Mouse (Mus musculus) lung, embryonic 15.5 days (tissue): Measurements from ENCODE around the gene Gm28635. TPM values are rescaled to one million over a fixed set of nuclear protein-coding genes. Genes with fewer than 3 reads are reported as not detected.
"Not testable (repeated sequence)": the region's sequence is repeated elsewhere in the genome, so short reads cannot be mapped to it uniquely, and the experiment has no call there.

ENCODE experiments used
- ATAC-seq: fragments of 200-750 bp; cut with Nextera tagmentation; 2 replicates; pipeline ENCODE4 v1.8.0; 2017; ENCODE audit warnings: moderate number of reproducible peaks, borderline replicate concordance; ENCODE audit not compliant: low FRiP score, low TSS enrichment; ENCODE audit errors: extremely low read depth
- H3K27ac ChIP-seq: fragments of 300-500 bp; sonication (generic); 2 replicates; pipeline ENCODE4 v1.5.1; 2015; ENCODE audit warnings: moderate library complexity, mild to moderate bottlenecking, inconsistent platforms
- H3K27me3 ChIP-seq: fragments of 300-500 bp; sonication (generic); 2 replicates; pipeline ENCODE4 v1.6.1; 2015; ENCODE audit warnings: inconsistent platforms
- H3K36me3 ChIP-seq: fragments of 300-500 bp; sonication (generic); 2 replicates; pipeline ENCODE4 v1.6.1; 2015; ENCODE audit warnings: inconsistent platforms
- H3K4me1 ChIP-seq: fragments of 300-500 bp; sonication (generic); 2 replicates; pipeline ENCODE4 v1.6.1; 2015; ENCODE audit warnings: inconsistent platforms
- H3K4me2 ChIP-seq: fragments of 300-500 bp; sonication (generic); 2 replicates; pipeline ENCODE4 v1.6.1; 2015; ENCODE audit warnings: inconsistent platforms, mild to moderate bottlenecking, moderate library complexity
- H3K4me3 ChIP-seq: fragments of 300-500 bp; sonication (generic); 2 replicates; pipeline ENCODE4 v1.5.1; 2015; ENCODE audit warnings: mild to moderate bottlenecking, inconsistent platforms
- H3K9ac ChIP-seq: fragments of 300-500 bp; sonication (generic); 2 replicates; pipeline ENCODE4 v1.6.1; 2015; ENCODE audit warnings: inconsistent platforms
- H3K9me3 ChIP-seq: fragments of 300-500 bp; sonication (generic); 2 replicates; pipeline ENCODE4 v1.6.1; 2016; ENCODE audit warnings: inconsistent platforms
- WGBS: fragments of 180-500 bp; shearing (Covaris S2); methylation state at CpG from one replicate; pipeline ENCODE4 v1.1.7; 2015; 5-methylcytosine and 5-hydroxymethylcytosine counted together
- polyA plus RNA-seq: library from polyadenylated mRNA; unstranded; fragments of >200 nt; fragmentation: Nextera tagmentation; extraction: Ambion mirVana; gene quantifications from 2 replicates; pipeline ENCODE4 v1.2.1, GENCODE M21; 2015

The Gm28635 gene
- polyA plus RNA-seq, 1 experiment from 2014 or later = not detected

DNA sequence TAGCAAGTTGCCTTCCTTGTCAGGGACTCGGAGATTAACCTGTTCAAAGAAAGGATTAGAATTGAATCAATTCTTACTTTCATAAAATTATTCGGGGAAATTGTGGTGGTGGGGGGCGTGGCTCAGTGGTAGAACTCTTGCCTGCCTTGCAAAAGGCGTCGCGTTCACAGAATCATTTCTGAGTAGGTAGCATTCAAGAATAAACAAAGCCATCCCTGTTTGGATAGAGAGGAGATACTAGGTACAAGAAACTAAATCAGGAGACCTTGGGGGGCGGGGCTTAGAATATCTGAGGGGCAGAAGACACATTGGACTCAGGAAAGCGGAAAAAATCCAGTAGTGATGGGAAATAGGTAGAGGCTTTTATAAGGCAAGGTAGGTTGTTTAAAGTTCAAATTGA is 1.2 kb upstream of the Gm28635 start, which contains the start of gene Tmx2:
Gene Tmx2 (minus strand): TSS at position 125 of the 400 bp plus-strand sequence.
- peak within 1 kb of the TSS; percentile 98 for H3K4me3 ChIP-seq
- no peaks in the 10 kb centered on the region for H3K27me3 ChIP-seq
- H3K9ac ChIP-seq = peak within 1 kb of the TSS; percentile 86
- no peak for ATAC-seq
- peak within 1 kb of the TSS; percentile 82 for H3K27ac ChIP-seq
- 8% methylated on average over 8 of the region's 8 CpGs for WGBS
- H3K9me3 ChIP-seq = no peaks in the 10 kb centered on the region
- H3K36me3 ChIP-seq = peaks cover 23% of the 10 kb centered on the region
- H3K4me1 ChIP-seq = peaks cover 17% of the 10 kb centered on the region
- H3K4me2 ChIP-seq = peak within 1 kb of the TSS; percentile 73

DNA sequence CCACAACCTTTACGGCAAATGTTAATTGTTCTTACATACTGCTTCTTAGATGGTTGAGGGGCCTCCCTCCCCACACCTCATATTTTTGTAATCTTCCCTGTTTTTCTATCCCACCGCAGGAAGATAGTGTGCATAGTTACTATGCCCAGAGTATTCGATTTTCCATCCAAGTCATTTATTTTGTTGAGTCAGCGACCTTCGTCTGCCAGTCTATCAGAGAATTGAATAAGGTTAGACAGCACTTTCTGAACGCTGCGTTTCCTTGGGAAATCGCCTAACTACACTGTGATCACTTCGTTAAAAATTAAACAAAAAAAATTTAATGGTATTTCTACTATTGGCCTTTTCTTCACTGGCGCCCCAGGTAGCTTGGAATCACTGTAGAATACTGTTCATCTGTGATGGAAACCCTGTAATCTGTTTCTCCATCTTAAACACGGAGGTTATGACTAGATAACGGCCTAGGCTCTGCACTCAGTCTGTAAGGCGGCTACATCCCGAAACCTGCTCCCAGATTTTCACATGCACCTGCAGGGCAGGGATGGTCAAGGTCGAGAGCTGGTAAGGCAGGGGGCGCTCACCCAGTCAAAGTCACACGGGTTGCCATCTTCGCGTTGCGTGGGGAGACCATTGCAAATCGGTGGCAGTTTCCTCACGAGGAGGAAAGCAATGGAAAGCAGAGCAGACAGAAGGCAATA is 422 bp downstream of the Gm28635 start:
- Histone ChIP-seq H3K27ac (peak overlapping the region; percentile 60), H3K36me3 (peaks cover 37% of the 10 kb centered on the region), H3K9me3 (no peaks in the 10 kb centered on the region), H3K4me1 (peaks cover 17% of the 10 kb centered on the region), H3K27me3 (no peaks in the 10 kb centered on the region), H3K4me2 (peak overlapping the region; percentile 67), H3K9ac (peak overlapping the region; percentile 53), H3K4me3 (peak overlapping the region; percentile 98)
- peak; percentile 63 for ATAC-seq
- WGBS = 8% methylated on average over 22 of the region's 22 CpGs

DNA sequence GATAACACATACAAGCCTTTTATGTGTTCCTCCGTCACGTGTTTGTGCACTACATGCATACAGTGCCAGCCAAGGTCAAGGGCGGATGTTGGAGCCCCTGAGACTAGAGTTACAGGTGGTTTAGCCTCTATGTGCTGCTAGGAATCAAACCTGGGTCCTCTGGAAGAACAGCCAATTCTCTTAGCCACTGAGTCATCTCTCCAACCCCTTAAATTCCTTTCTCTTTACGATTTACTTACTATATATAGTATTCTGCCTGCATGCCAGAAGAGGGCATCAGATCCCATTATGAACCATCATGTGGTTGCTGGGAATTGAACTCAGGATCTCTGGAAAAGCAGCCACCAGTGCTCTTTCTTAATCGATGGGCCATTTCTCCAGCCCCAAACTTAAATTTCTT is 6.3 kb downstream of the Gm28635 start:
- WGBS = 59% methylated on average over 4 of the region's 5 CpGs
- ATAC-seq, H3K9me3 ChIP-seq, H3K9ac ChIP-seq, H3K27ac ChIP-seq, H3K27me3 ChIP-seq: not testable (repeated sequence)
- Histone ChIP-seq H3K4me3 (peak overlapping the region; percentile 97; the same call in 1 of the 2 replicates), H3K36me3 (peaks cover 43% of the 10 kb centered on the region), H3K4me1 (peaks cover 16% of the 10 kb centered on the region), H3K4me2 (peak overlapping the region; percentile 73)

DNA sequence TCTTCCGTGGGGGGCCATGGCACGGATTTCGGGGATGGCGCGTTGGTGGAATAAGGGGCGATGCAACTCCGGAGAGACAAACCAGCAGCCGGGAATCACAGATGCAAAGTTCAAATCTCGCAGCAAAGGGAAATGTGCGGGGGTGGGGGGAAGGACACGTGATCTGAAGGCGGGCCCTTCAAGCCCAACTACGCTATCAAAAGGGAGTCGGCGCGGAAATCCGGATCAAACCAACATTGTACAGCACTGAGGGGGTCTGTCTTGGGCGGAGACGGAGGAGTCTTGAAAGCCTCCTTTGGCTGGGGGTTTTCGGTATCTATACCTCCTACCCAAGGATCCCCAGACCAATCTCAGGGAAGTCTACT is 7.3 kb downstream of the Gm28635 start, which contains the start of gene Selenoh:
Gene Selenoh (minus strand): TSS at position 202 of the 365 bp plus-strand sequence.
- Histone ChIP-seq H3K4me3 (peak within 1 kb of the TSS; percentile 97), H3K27me3 (no peaks in the 10 kb centered on the region), H3K9me3 (no peaks in the 10 kb centered on the region), H3K4me2 (peak within 1 kb of the TSS; percentile 73), H3K36me3 (peaks cover 39% of the 10 kb centered on the region), H3K4me1 (peaks cover 15% of the 10 kb centered on the region), H3K27ac (peak within 1 kb of the TSS; percentile 96), H3K9ac (peak within 1 kb of the TSS; percentile 99)
- under 1% methylated on average over 20 of the region's 20 CpGs for WGBS
- peak; percentile 95 for ATAC-seq

DNA sequence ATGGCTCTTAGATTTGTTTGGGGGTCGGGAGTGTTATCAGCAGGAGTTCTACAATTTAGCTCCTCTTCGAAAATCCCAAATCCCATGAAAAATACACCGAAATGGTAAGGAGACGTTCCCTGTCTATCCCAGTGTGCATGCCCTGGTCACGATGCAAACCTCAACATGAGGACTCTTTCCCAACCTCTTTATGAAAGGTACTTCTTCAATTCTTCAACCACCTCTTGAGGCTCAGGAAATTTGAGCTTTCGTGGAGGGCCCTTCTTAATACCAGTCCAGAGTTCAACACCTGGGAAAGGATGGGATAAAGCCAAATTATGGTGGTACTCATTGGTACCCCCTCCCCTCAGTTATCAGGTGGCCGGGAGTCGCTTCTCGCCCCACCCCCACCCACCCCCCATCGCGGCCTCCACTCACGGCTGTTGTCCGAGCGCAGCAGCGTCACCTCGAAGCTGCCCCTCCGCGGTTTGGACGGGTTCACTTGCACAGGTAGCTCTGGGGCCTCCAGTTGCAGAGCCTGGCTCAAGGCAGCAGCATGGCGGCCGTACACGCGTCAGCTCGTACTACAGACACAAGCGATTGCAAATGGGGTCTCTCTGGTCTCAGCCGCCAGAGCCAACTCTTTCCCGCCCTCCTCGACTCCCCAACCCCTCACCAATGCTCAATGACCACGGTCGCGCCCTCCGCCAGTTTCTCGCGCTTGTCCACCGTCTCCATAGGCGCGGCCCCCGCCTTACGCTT is 7.8 kb downstream of the Gm28635 start:
- ATAC-seq = peak; percentile 73
- Histone ChIP-seq H3K4me2 (peak overlapping the region; percentile 73), H3K9ac (peak overlapping the region; percentile 99), H3K4me1 (peaks cover 15% of the 10 kb centered on the region), H3K9me3 (no peaks in the 10 kb centered on the region), H3K27ac (peak overlapping the region; percentile 96), H3K4me3 (peak overlapping the region; percentile 97), H3K27me3 (no peaks in the 10 kb centered on the region), H3K36me3 (peaks cover 33% of the 10 kb centered on the region)
- 1% methylated on average over 39 of the region's 39 CpGs for WGBS

DNA sequence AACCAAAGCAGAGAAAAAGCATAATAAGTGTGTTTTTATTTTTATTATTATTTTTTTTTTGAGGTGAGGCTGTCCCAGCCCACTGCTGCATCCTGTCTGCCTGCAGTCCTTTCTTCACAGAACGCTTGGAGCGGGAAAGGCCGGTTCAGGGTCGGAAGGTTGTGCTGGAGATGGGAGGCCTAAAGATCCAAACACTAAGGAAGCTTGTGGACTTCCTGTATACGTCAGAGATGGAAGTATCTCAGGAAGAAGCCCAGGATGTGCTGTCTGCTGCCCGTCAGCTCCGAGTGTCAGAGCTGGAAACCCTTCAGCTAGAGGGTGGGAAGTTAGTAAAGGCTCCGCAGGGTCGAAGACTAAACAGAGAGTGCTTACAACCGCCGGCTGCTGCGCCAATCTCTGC is 11.8 kb downstream of the Gm28635 start:
- Histone ChIP-seq H3K4me2 (no peak overlapping the region), H3K36me3 (peaks cover 9% of the 10 kb centered on the region), H3K4me3 (no peak overlapping the region), H3K9me3 (no peaks in the 10 kb centered on the region), H3K9ac (no peak overlapping the region), H3K4me1 (peaks cover 13% of the 10 kb centered on the region), H3K27me3 (no peaks in the 10 kb centered on the region), H3K27ac (peak overlapping the region; percentile 33)
- no peak for ATAC-seq
- WGBS = 35% methylated on average over 12 of the region's 12 CpGs

DNA sequence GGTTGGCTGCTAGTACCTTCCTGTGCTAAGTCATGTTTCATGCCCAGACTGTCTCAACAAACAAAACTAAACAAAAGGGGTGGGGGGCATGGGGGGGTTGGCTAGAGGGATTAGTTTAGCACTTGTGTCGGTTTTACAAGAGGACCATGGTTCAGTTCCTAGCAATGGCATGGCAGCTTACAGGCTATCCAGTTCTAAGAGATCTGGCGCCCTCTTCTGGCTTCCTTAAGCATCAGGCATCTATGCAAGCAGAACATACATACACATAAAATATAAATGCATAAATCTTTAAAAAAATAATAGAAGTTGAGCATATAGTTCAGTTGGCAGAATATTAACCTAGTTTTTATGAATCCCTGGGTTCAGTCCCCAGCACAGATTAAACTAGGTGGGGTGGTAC is 15.0 kb downstream of the Gm28635 start:
- H3K4me1 ChIP-seq = no peaks in the 10 kb centered on the region
- no peaks in the 10 kb centered on the region for H3K27me3 ChIP-seq
- no peak overlapping the region for H3K9ac ChIP-seq
- H3K36me3 ChIP-seq = no peaks in the 10 kb centered on the region
- H3K27ac ChIP-seq = no peak overlapping the region
- ATAC-seq = no peak
- WGBS = 27% methylated on average over 2 of the region's 2 CpGs
- no peak overlapping the region for H3K4me3 ChIP-seq
- H3K9me3 ChIP-seq = no peaks in the 10 kb centered on the region
- H3K4me2 ChIP-seq = no peak overlapping the region

DNA sequence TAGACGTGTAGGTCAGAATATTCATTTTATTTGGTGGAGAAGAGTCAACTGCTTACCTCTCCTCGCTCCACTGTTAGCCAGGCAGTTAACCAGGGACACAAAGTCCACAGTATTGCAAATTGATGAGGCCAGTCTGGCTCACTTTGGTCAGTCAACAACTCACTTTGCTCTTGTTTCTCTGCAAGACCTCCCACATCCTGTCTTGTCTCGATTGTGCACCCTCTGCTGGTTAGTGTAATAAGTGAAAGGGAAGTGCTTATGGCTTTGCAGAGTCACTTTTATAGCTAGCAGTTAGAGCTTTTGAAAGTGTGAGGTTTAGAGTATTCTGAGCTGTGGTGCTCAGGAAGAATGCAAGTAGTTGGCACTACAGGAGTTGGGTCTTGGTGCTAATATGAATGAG is 17.6 kb downstream of the Gm28635 start:
- no peak overlapping the region for H3K9ac ChIP-seq
- no peak overlapping the region for H3K4me3 ChIP-seq
- ATAC-seq = peak; percentile 46; the same call in 1 of the 2 replicates
- no peak overlapping the region for H3K27ac ChIP-seq
- no peaks in the 10 kb centered on the region for H3K36me3 ChIP-seq
- no peaks in the 10 kb centered on the region for H3K9me3 ChIP-seq
- 62% methylated on average over 3 of the region's 3 CpGs for WGBS
- H3K4me2 ChIP-seq = no peak overlapping the region
- H3K4me1 ChIP-seq = no peaks in the 10 kb centered on the region
- no peaks in the 10 kb centered on the region for H3K27me3 ChIP-seq

DNA sequence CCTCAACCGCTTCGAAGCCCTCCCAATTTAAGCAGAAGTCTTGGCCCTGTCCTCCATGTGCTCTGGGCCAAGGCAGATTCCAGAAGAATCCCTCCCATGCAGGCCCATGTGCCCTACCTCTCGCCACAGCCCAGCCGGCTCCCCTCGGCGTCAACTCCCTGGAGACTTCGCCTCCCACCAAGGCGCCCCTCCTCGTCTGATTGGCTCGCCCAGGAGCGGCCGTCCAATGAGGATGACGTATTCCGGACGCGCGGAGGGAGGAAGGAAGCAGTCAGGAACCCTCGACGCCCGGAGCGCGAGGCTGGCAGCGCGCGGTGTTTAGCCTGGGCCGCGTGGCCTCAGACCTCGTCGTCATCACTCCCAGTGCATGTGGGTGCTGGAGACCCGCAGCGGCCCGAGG is 19.0 kb downstream of the Gm28635 start, which contains the start of gene Btbd18:
Gene Btbd18 (plus strand): TSS at position 274 of the 400 bp plus-strand sequence.
- Histone ChIP-seq H3K4me2 (no peak within 1 kb of the TSS), H3K27ac (no peak within 1 kb of the TSS), H3K9me3 (no peaks in the 10 kb centered on the region), H3K27me3 (no peaks in the 10 kb centered on the region), H3K4me1 (no peaks in the 10 kb centered on the region), H3K9ac (no peak within 1 kb of the TSS), H3K36me3 (no peaks in the 10 kb centered on the region), H3K4me3 (no peak within 1 kb of the TSS)
- ATAC-seq = no peak
- 90% methylated on average over 32 of the region's 32 CpGs for WGBS

DNA sequence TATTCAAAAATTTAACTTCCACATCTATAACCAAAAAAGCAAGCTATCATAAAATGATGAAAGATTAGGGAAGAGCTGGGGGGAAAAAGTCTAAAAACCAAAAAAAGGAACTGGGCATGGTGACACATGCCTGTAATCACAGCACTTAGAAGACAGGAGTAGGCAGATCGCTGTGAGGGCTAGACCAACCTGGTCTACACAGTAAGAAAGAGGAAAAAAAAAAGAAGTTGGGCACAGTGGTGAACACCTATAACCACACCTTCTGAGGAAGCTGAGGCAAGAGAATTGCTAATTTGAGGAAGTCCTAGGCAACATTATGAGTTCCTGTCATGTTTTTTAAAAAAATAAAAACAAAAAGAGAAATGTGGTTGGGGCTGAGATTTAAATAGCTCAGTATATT is 22.0 kb downstream of the Gm28635 start:
- Histone ChIP-seq H3K9ac (no peak overlapping the region), H3K4me3 (no peak overlapping the region), H3K27me3 (no peaks in the 10 kb centered on the region), H3K27ac (no peak overlapping the region), H3K36me3 (no peaks in the 10 kb centered on the region), H3K9me3 (no peaks in the 10 kb centered on the region), H3K4me1 (peaks cover 4% of the 10 kb centered on the region; the same call in 1 of the 2 replicates), H3K4me2 (no peak overlapping the region)
- ATAC-seq = no peak
- 71% methylated on average over 1 of the region's 1 CpGs for WGBS

DNA sequence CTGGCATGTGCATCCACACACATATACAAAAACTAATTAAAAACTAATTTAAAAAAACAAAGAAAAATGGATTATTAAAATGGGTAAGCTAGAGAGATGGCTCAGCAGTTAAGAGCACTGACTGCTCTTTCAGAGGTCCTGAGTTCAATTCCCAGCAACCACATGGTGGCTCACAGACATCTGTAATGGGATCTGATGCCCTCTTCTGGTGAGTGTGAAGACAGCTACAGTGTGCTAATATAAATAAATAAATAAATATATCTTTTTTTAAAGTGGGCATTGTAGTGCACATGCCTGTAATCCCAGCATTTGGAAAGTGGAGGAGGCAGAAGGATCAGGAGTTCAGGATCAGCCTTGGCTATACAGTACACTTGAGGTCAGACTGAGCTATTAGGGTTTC is 24.5 kb downstream of the Gm28635 start:
- H3K36me3 ChIP-seq = no peaks in the 10 kb centered on the region
- ATAC-seq = no peak
- H3K27ac ChIP-seq = no peak overlapping the region
- no peak overlapping the region for H3K4me3 ChIP-seq
- no peaks in the 10 kb centered on the region for H3K9me3 ChIP-seq
- H3K4me1 ChIP-seq = peaks cover 4% of the 10 kb centered on the region; the same call in 1 of the 2 replicates
- H3K27me3 ChIP-seq = no peaks in the 10 kb centered on the region
- H3K9ac ChIP-seq = no peak overlapping the region
- no peak overlapping the region for H3K4me2 ChIP-seq
